Mouse (Mus musculus): ENCODE data around the gene Eln. TPM values are rescaled to one million over a fixed set of nuclear protein-coding genes. Genes with fewer than 3 reads are reported as not detected.

Eln gene
- total RNA-seq, 2 experiments from 2014 or later, result 22.5 to 27.1 TPM

Other genes starting within 250 kb of the Eln start
- gene Clip2, start 194.9 kb downstream of the Eln start, total RNA-seq (2021), result 100 to 1,000 TPM; 106 to 120 TPM
- gene Syna, start 187.2 kb downstream of the Eln start, total RNA-seq (2021), result under 1 TPM; 0.16 to 0.23 TPM
- 10 to 100 TPM; 56.1 to 61.2 TPM for gene Rfc2, start 166.0 kb downstream of the Eln start, total RNA-seq (2021)
- 1 to 10 TPM; 1.5 to 4.2 TPM for gene Lat2, start 132.3 kb downstream of the Eln start, total RNA-seq (2021)
- 100 to 1,000 TPM; 334 to 352 TPM for gene Eif4h, start 107.8 kb downstream of the Eln start, total RNA-seq (2021)
- gene Limk1, start 58.7 kb downstream of the Eln start, total RNA-seq (2021), result 10 to 100 TPM; 58.7 to 60.1 TPM
- gene Tmem270, start 159.4 kb upstream of the Eln start, total RNA-seq (2021), result not detected
- not detected for gene Cldn13, start 168.2 kb upstream of the Eln start, total RNA-seq (2021)
- gene Mettl27, start 185.0 kb upstream of the Eln start, total RNA-seq (2021), result 1 to 10 TPM; 9.0 to 9.8 TPM
- gene Cldn4, start 199.6 kb upstream of the Eln start, total RNA-seq (2021), result not detected
- under 1 TPM; 0.39 to 0.62 TPM for gene Cldn3, start 238.9 kb upstream of the Eln start, total RNA-seq (2021)